Mouse (Mus musculus) R1 (cell line): Measurements from ENCODE around the gene Pygl.
"Not testable (repeated sequence)": the region's sequence is repeated elsewhere in the genome, so short reads cannot be mapped to it uniquely, and the experiment has no call there.

Experiments used
- DNase-seq: peaks from one replicate; pipeline ENCODE4 v3.0.0-alpha.2; 2018; ENCODE audit warnings: low read depth, low spot score

The Pygl gene

GRCm38 (mm10) chr12:70227121-70227932 is 4.0 kb downstream of the Pygl start:
- peak; percentile 41 for DNase-seq

GRCm38 (mm10) chr12:70226655-70227054 is 4.6 kb downstream of the Pygl start:
- no peak for DNase-seq

GRCm38 (mm10) chr12:70223331-70223730 is 8.0 kb downstream of the Pygl start:
- DNase-seq = no peak

GRCm38 (mm10) chr12:70221425-70221824 is 9.9 kb downstream of the Pygl start:
- no peak for DNase-seq

- DNase-seq = no peak
These were observed 12.3 kb downstream of the Pygl start for GRCm38 (mm10) chr12:70218795-70219540.

GRCm38 (mm10) chr12:70216229-70216800 is 15.0 kb downstream of the Pygl start:
- DNase-seq = peak; percentile 59

- no peak for DNase-seq
These were observed 17.0 kb downstream of the Pygl start for GRCm38 (mm10) chr12:70214281-70214680.

GRCm38 (mm10) chr12:70213601-70214000 is 17.7 kb downstream of the Pygl start:
- peak; percentile 14 for DNase-seq

- no peak for DNase-seq
These were observed 18.8 kb downstream of the Pygl start for GRCm38 (mm10) chr12:70212501-70212900.

- DNase-seq = no peak
These were observed 23.1 kb downstream of the Pygl start for GRCm38 (mm10) chr12:70208214-70208613.

GRCm38 (mm10) chr12:70204433-70204832 is 26.9 kb downstream of the Pygl start:
- DNase-seq = peak; percentile 9

GRCm38 (mm10) chr12:70201926-70202529 is 29.3 kb downstream of the Pygl start:
- peak; percentile 16 for DNase-seq

GRCm38 (mm10) chr12:70196341-70196740 is 34.9 kb downstream of the Pygl start:
- no peak for DNase-seq

- DNase-seq = no peak
These were observed 35.9 kb downstream of the Pygl start for GRCm38 (mm10) chr12:70195426-70195825.

- peak; percentile 39 for DNase-seq
These were observed 39.0 kb downstream of the Pygl start for GRCm38 (mm10) chr12:70192267-70192727.

- peak; percentile 12 for DNase-seq
These were observed 47.0 kb downstream of the Pygl start for GRCm38 (mm10) chr12:70184173-70184783.

- DNase-seq = not testable (repeated sequence)
These were observed 47.8 kb downstream of the Pygl start for GRCm38 (mm10) chr12:70183507-70183906.

GRCm38 (mm10) chr12:70169969-70170368 is 61.3 kb downstream of the Pygl start:
- no peak for DNase-seq

GRCm38 (mm10) chr12:70167950-70168349 is 63.3 kb downstream of the Pygl start:
- no peak for DNase-seq

GRCm38 (mm10) chr12:70164741-70165140 is 66.5 kb downstream of the Pygl start:
- DNase-seq = no peak

- DNase-seq = no peak
These were observed 70.2 kb downstream of the Pygl start for GRCm38 (mm10) chr12:70161057-70161456.
